Mouse (Mus musculus) forebrain, embryonic 12.5 days (tissue): ENCODE measurements around the gene Parvb. TPM values are rescaled to one million over a fixed set of nuclear protein-coding genes. Genes with fewer than 3 reads are reported as not detected.
A peak's percentile ranks its signal among the peaks of the same experiment; 100 is the strongest.

Experiments used
- ATAC-seq: fragments of 200-750 bp; cut with Nextera tagmentation; 2 replicates; pipeline ENCODE4 v1.8.0; 2017; ENCODE audit warnings: moderate TSS enrichment; ENCODE audit not compliant: low FRiP score
- H3K27ac ChIP-seq: fragments of 300-500 bp; sonication (generic); 2 replicates; pipeline ENCODE4 v1.5.1; 2016; ENCODE audit warnings: mild to moderate bottlenecking
- H3K27me3 ChIP-seq: fragments of 300-500 bp; sonication (generic); 2 replicates; pipeline ENCODE4 v1.6.1; 2016; ENCODE audit warnings: mild to moderate bottlenecking
- H3K36me3 ChIP-seq: fragments of 300-500 bp; sonication (generic); replicated peaks from 2 replicates; pipeline ENCODE4 v1.6.1; 2016; ENCODE audit warnings: mild to moderate bottlenecking
- H3K4me1 ChIP-seq: fragments of 300-500 bp; sonication (generic); 2 replicates; pipeline ENCODE4 v1.6.1; 2016
- H3K4me2 ChIP-seq: fragments of 300-500 bp; sonication (generic); 2 replicates; pipeline ENCODE4 v1.6.1; 2016; ENCODE audit warnings: mild to moderate bottlenecking, moderate library complexity
- H3K4me3 ChIP-seq: fragments of 300-500 bp; sonication (generic); replicated peaks from 2 replicates; pipeline ENCODE4 v1.5.1; 2016; ENCODE audit warnings: mild to moderate bottlenecking
- H3K9ac ChIP-seq: fragments of 300-500 bp; sonication (generic); 2 replicates; pipeline ENCODE4 v1.6.1; 2016; ENCODE audit warnings: mild to moderate bottlenecking
- H3K9me3 ChIP-seq: fragments of 300-500 bp; sonication (generic); 2 replicates; pipeline ENCODE4 v1.6.1; 2016
- WGBS: fragments of 180-500 bp; shearing (Covaris S2); methylation state at CpG from one replicate; pipeline ENCODE4 v1.1.7; 2016; 5-methylcytosine and 5-hydroxymethylcytosine counted together
- polyA plus RNA-seq: library from polyadenylated mRNA; unstranded; fragments of >200 nt; fragmentation: Nextera tagmentation; extraction: Ambion mirVana; gene quantifications from 2 replicates; pipeline ENCODE4 v1.2.1, GENCODE M21; 2016

The Parvb gene
- polyA plus RNA-seq, 1 experiment from 2014 or later, result 2.4 TPM

- Histone ChIP-seq H3K36me3 (no peaks in the 10 kb centered on the region), H3K9me3 (0 out of 2 replicates have a peak, but pooled peaks cover 3% of the 10 kb centered on the region), H3K4me2 (no peak overlapping the region), H3K9ac (no peak overlapping the region), H3K4me3 (no peak overlapping the region), H3K4me1 (peaks cover 11% of the 10 kb centered on the region; the same call in 1 of the 2 replicates), H3K27me3 (no peaks in the 10 kb centered on the region; the same call in 1 of the 2 replicates), H3K27ac (no peak overlapping the region)
- WGBS, result 95% methylated on average over 6 of the region's 6 CpGs
- ATAC-seq, result no peak
These were observed 14.4 kb downstream of the Parvb start for GRCm38 (mm10) chr15:84246195-84246594.

GRCm38 (mm10) chr15:84247309-84247708 lies 15.5 kb downstream of the Parvb start:
- H3K27ac ChIP-seq, result no peak overlapping the region
- H3K27me3 ChIP-seq, result no peaks in the 10 kb centered on the region; the same call in 1 of the 2 replicates
- no peak overlapping the region for H3K9ac ChIP-seq
- H3K4me1 ChIP-seq, result peaks cover 14% of the 10 kb centered on the region
- 91% methylated on average over 3 of the region's 3 CpGs for WGBS
- H3K4me2 ChIP-seq, result no peak overlapping the region
- no peak overlapping the region for H3K4me3 ChIP-seq
- no peak for ATAC-seq
- H3K36me3 ChIP-seq, result no peaks in the 10 kb centered on the region
- H3K9me3 ChIP-seq, result 0 out of 2 replicates have a peak, but pooled peaks cover 3% of the 10 kb centered on the region

- Histone ChIP-seq H3K4me3 (no peak overlapping the region), H3K27ac (no peak overlapping the region), H3K4me2 (no peak overlapping the region), H3K9me3 (0 out of 2 replicates have a peak, but pooled peaks cover 3% of the 10 kb centered on the region), H3K36me3 (no peaks in the 10 kb centered on the region), H3K27me3 (0 out of 2 replicates have a peak, but pooled peaks cover 11% of the 10 kb centered on the region), H3K9ac (no peak overlapping the region), H3K4me1 (peaks cover 13% of the 10 kb centered on the region)
- 68% methylated on average over 13 of the region's 13 CpGs for WGBS
- ATAC-seq, result no peak
These were observed 19.4 kb downstream of the Parvb start for GRCm38 (mm10) chr15:84251227-84251626.

GRCm38 (mm10) chr15:84252645-84253044 lies 20.8 kb downstream of the Parvb start:
- Histone ChIP-seq H3K9me3 (no peaks in the 10 kb centered on the region), H3K27ac (no peak overlapping the region), H3K4me3 (no peak overlapping the region), H3K36me3 (no peaks in the 10 kb centered on the region), H3K4me2 (no peak overlapping the region), H3K4me1 (peaks cover 23% of the 10 kb centered on the region), H3K9ac (no peak overlapping the region), H3K27me3 (peaks cover 18% of the 10 kb centered on the region)
- 94% methylated on average over 7 of the region's 7 CpGs for WGBS
- ATAC-seq, result no peak

- Histone ChIP-seq H3K36me3 (no peaks in the 10 kb centered on the region), H3K27me3 (peaks cover 28% of the 10 kb centered on the region), H3K4me1 (peaks cover 31% of the 10 kb centered on the region), H3K9me3 (no peaks in the 10 kb centered on the region), H3K4me3 (no peak overlapping the region), H3K27ac (no peak overlapping the region), H3K4me2 (no peak overlapping the region), H3K9ac (no peak overlapping the region)
- WGBS, result 72% methylated on average over 11 of the region's 11 CpGs
- ATAC-seq, result no peak
These were observed 21.9 kb downstream of the Parvb start for GRCm38 (mm10) chr15:84253757-84254156.

GRCm38 (mm10) chr15:84254387-84254786 lies 22.5 kb downstream of the Parvb start:
- peaks cover 35% of the 10 kb centered on the region for H3K27me3 ChIP-seq
- ATAC-seq, result no peak
- no peak overlapping the region for H3K4me3 ChIP-seq
- H3K27ac ChIP-seq, result no peak overlapping the region
- H3K4me2 ChIP-seq, result no peak overlapping the region
- 84% methylated on average over 8 of the region's 8 CpGs for WGBS
- no peaks in the 10 kb centered on the region for H3K36me3 ChIP-seq
- H3K4me1 ChIP-seq, result peaks cover 35% of the 10 kb centered on the region
- H3K9me3 ChIP-seq, result no peaks in the 10 kb centered on the region
- no peak overlapping the region for H3K9ac ChIP-seq

GRCm38 (mm10) chr15:84256254-84256850 lies 24.5 kb downstream of the Parvb start:
- Histone ChIP-seq H3K27me3 (peaks cover 50% of the 10 kb centered on the region), H3K36me3 (no peaks in the 10 kb centered on the region), H3K4me3 (no peak overlapping the region), H3K4me1 (peaks cover 44% of the 10 kb centered on the region), H3K27ac (no peak overlapping the region), H3K9ac (no peak overlapping the region), H3K4me2 (no peak overlapping the region), H3K9me3 (no peaks in the 10 kb centered on the region)
- no peak for ATAC-seq
- WGBS, result 69% methylated on average over 12 of the region's 12 CpGs

GRCm38 (mm10) chr15:84256864-84257263 lies 25.0 kb downstream of the Parvb start:
- Histone ChIP-seq H3K4me2 (no peak overlapping the region), H3K9me3 (no peaks in the 10 kb centered on the region), H3K27me3 (peaks cover 51% of the 10 kb centered on the region), H3K4me1 (peaks cover 42% of the 10 kb centered on the region), H3K36me3 (no peaks in the 10 kb centered on the region), H3K4me3 (no peak overlapping the region), H3K9ac (no peak overlapping the region), H3K27ac (no peak overlapping the region)
- WGBS, result 92% methylated on average over 5 of the region's 5 CpGs
- no peak for ATAC-seq

- Histone ChIP-seq H3K27ac (no peak overlapping the region), H3K36me3 (no peaks in the 10 kb centered on the region), H3K9ac (no peak overlapping the region), H3K9me3 (no peaks in the 10 kb centered on the region), H3K27me3 (peaks cover 54% of the 10 kb centered on the region), H3K4me2 (no peak overlapping the region), H3K4me1 (peaks cover 47% of the 10 kb centered on the region), H3K4me3 (no peak overlapping the region)
- ATAC-seq, result no peak
- 45% methylated on average over 9 of the region's 9 CpGs for WGBS
These were observed 26.9 kb downstream of the Parvb start for GRCm38 (mm10) chr15:84258602-84259355.

GRCm38 (mm10) chr15:84260123-84260822 lies 28.4 kb downstream of the Parvb start:
- WGBS, result 20% methylated on average over 22 of the region's 22 CpGs
- Histone ChIP-seq H3K4me2 (peak overlapping the region; percentile 40), H3K27ac (peak overlapping the region; percentile 82), H3K9me3 (no peaks in the 10 kb centered on the region), H3K36me3 (no peaks in the 10 kb centered on the region), H3K27me3 (peaks cover 54% of the 10 kb centered on the region), H3K4me1 (peaks cover 50% of the 10 kb centered on the region), H3K9ac (no peak overlapping the region), H3K4me3 (no peak overlapping the region)
- ATAC-seq, result peak; percentile 80

- ATAC-seq, result no peak
- no peak overlapping the region for H3K9ac ChIP-seq
- 91% methylated on average over 6 of the region's 6 CpGs for WGBS
- no peak overlapping the region for H3K4me3 ChIP-seq
- H3K27me3 ChIP-seq, result peaks cover 48% of the 10 kb centered on the region
- no peak overlapping the region for H3K4me2 ChIP-seq
- H3K9me3 ChIP-seq, result no peaks in the 10 kb centered on the region
- H3K36me3 ChIP-seq, result no peaks in the 10 kb centered on the region
- H3K27ac ChIP-seq, result no peak overlapping the region
- peaks cover 44% of the 10 kb centered on the region for H3K4me1 ChIP-seq
These were observed 30.8 kb downstream of the Parvb start for GRCm38 (mm10) chr15:84262630-84263029.

GRCm38 (mm10) chr15:84263573-84263972 lies 31.7 kb downstream of the Parvb start:
- Histone ChIP-seq H3K36me3 (no peaks in the 10 kb centered on the region), H3K9ac (no peak overlapping the region), H3K4me2 (no peak overlapping the region), H3K4me1 (peaks cover 39% of the 10 kb centered on the region), H3K4me3 (no peak overlapping the region), H3K27me3 (peaks cover 39% of the 10 kb centered on the region), H3K27ac (0 out of 2 replicates have a peak overlapping the region, but pooled peaks have one; percentile 13), H3K9me3 (no peaks in the 10 kb centered on the region)
- WGBS, result 43% methylated on average over 2 of the region's 2 CpGs
- ATAC-seq, result no peak
